10 mouse cellular contexts compared by ENCODE assay signal in the genomic region with DNA sequence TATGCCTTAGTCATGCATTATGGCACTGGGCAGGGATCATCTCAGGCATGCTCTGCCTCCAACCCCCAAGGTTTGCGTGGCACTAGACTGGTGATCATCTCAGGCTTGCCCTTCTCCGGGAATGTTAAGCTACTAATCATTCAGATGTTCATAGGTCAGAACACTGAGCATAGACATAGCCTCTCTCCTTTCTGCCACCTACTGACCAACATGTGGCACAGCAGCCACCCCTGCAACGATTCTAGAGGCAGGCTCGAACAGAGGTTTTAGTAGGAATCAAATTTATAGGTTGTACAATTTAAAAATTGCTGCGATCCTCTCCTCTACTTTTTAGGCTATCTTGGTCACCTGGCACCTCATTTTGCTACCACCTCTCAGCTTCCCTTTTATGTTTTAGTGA.
DNase-seq lines count a peak whose midpoint lies in the region; ATAC-seq and TF ChIP-seq lines count a peak whose summit lies in the region.
"Had no signal": no experiment of that assay in that cellular context is flagged by ENCODE, and none has a peak within 500 bp of the region (broad histone marks: within the 10 kb centered on the region; RNA-seq: fewer than 3 reads in every experiment).

No protein-coding gene starts in this region.

- H3K27ac ChIP-seq in forebrain, postnatal 0 days (ENCODE audit: low read depth, low read length): no peak overlapping the region
- H3K27ac ChIP-seq in forebrain, embryonic 12.5 days: no peak overlapping the region
- H3K27ac ChIP-seq in layer of hippocampus, adult 2 months: no peak overlapping the region
- H3K27ac ChIP-seq in ES-E14 (ENCODE audit: insufficient read depth, low read depth, low read length, poor library complexity, severe bottlenecking): no peak overlapping the region

- H3K27me3 ChIP-seq in forebrain, postnatal 0 days (ENCODE audit: insufficient read depth, low read length): no peaks in the 10 kb centered on the region
- no peaks in the 10 kb centered on the region for H3K27me3 ChIP-seq in forebrain, embryonic 12.5 days

- no peak for DNase-seq in forebrain, postnatal 0 days
- DNase-seq in layer of hippocampus, adult 2 months (ENCODE audit: low spot score in 2 of 2): no peak
- no peak for DNase-seq in layer of hippocampus, postnatal 14 days (ENCODE audit: low spot score in 2 of 2)
- peak; percentile 12 for DNase-seq in ES-E14 (ENCODE audit: low read depth, low spot score)
- DNase-seq in embryo, embryonic 9.5 days (ENCODE audit: extremely low spot score): peak; percentile 5
- no peak for DNase-seq in T-cell, adult 2 months (ENCODE audit: low spot score)
- DNase-seq: liver had no signal

- H3K9me3 ChIP-seq in forebrain, postnatal 0 days (ENCODE audit: low read length): no peaks in the 10 kb centered on the region
- no peaks in the 10 kb centered on the region for H3K9me3 ChIP-seq in forebrain, embryonic 12.5 days
- no peaks in the 10 kb centered on the region for H3K9me3 ChIP-seq in ES-E14 (ENCODE audit: control insufficient read depth, insufficient read depth, low read depth, low read length)

- H3K9ac ChIP-seq in forebrain, postnatal 0 days: no peak overlapping the region
- H3K9ac ChIP-seq in forebrain, embryonic 12.5 days: no peak overlapping the region
- no peak overlapping the region for H3K9ac ChIP-seq in ES-E14 (ENCODE audit: insufficient read depth, low read depth, low read length, poor library complexity, severe bottlenecking)

- H3K4me3 ChIP-seq in forebrain, postnatal 0 days (ENCODE audit: low read depth, low read length): no peak overlapping the region
- H3K4me3 ChIP-seq in forebrain, embryonic 12.5 days (replicated peaks): no peak overlapping the region
- no peak overlapping the region for H3K4me3 ChIP-seq in layer of hippocampus, adult 2 months
- no peak overlapping the region for H3K4me3 ChIP-seq in ES-E14 (ENCODE audit: insufficient read depth in 1 of 2, low read depth in 1 of 2, low read length in 2 of 2, poor library complexity in 1 of 2, severe bottlenecking in 1 of 2)

- no peak overlapping the region for H3K4me2 ChIP-seq in forebrain, postnatal 0 days (ENCODE audit: low read depth)
- H3K4me2 ChIP-seq in forebrain, embryonic 12.5 days: no peak overlapping the region
- H3K4me2 ChIP-seq: midbrain, embryonic 11.5 days had no signal

- in situ Hi-C loops in ES-E14 (cut with MboI; ENCODE audit: low sequenced_read_pairs in 2 of 2, unreplicated experiment in 2 of 2): no loop called here

- ATAC-seq in forebrain, postnatal 0 days: no peak
- ATAC-seq in forebrain, embryonic 12.5 days (ENCODE audit: low FRiP score): no peak
- no peak for ATAC-seq in megakaryocyte progenitor cell, adult 5-6 weeks (replicated peaks; ENCODE audit: poor library complexity)

- TF ChIP-seq CTCF in forebrain, postnatal 0 days (IDR thresholded peaks at IDR 0.05; ENCODE audit: low read depth): peak; percentile 29; the same call in 1 of the 2 replicates
- peak; percentile 78 for TF ChIP-seq CTCF in layer of hippocampus, adult 2 months (conservative IDR thresholded peaks at IDR 0.05)

- no peaks in the 10 kb centered on the region for H3K4me1 ChIP-seq in forebrain, postnatal 0 days (ENCODE audit: insufficient read depth)
- H3K4me1 ChIP-seq in forebrain, embryonic 12.5 days: no peaks in the 10 kb centered on the region
- no peaks in the 10 kb centered on the region for H3K4me1 ChIP-seq in ES-E14 (ENCODE audit: control insufficient read depth in 2 of 2, insufficient read depth in 2 of 2, low read length in 2 of 2, poor library complexity in 1 of 2)

- 73% methylated on average over 5 of the region's 5 CpGs for WGBS in forebrain, postnatal 0 days
- 78% methylated on average over 5 of the region's 5 CpGs for WGBS in forebrain, embryonic 12.5 days

- no peaks in the 10 kb centered on the region for H3K36me3 ChIP-seq in forebrain, postnatal 0 days (ENCODE audit: insufficient read depth)
- H3K36me3 ChIP-seq in forebrain, embryonic 12.5 days (replicated peaks): no peaks in the 10 kb centered on the region
- no peaks in the 10 kb centered on the region for H3K36me3 ChIP-seq in ES-E14 (ENCODE audit: control insufficient read depth, insufficient read depth, low read length, poor library complexity, severe bottlenecking)

TF ChIP-seq in ES-E14, 5 proteins besides CTCF, POLR2A, EP300 and RAD21:
- 0 out of 2 replicates have a peak, but pooled peaks have one; percentile 8 for TF ChIP-seq ZC3H11A (IDR thresholded peaks at IDR 0.05; ENCODE audit: borderline replicate concordance, low read depth, low read length)
- TF ChIP-seq ZNF384 (IDR thresholded peaks at IDR 0.05; ENCODE audit: low read depth, low read length): no peak
- TF ChIP-seq HCFC1 (IDR thresholded peaks at IDR 0.05; ENCODE audit: borderline replicate concordance, insufficient read depth, low read length): no peak
- TF ChIP-seq CHD2 (IDR thresholded peaks at IDR 0.05; ENCODE audit: low read depth, low read length): no peak

Comparison
In these comparisons a context has a peak if more than half of its experiments do, and no peak if none do; other contexts are left out.
1. DNase-seq: peak in ES-E14 (single experiment) and embryo, embryonic 9.5 days (single experiment); none in forebrain, postnatal 0 days (single experiment), layer of hippocampus, adult 2 months (0 of 2), layer of hippocampus, postnatal 14 days (0 of 2) and T-cell, adult 2 months (single experiment).